In the genomic region with DNA sequence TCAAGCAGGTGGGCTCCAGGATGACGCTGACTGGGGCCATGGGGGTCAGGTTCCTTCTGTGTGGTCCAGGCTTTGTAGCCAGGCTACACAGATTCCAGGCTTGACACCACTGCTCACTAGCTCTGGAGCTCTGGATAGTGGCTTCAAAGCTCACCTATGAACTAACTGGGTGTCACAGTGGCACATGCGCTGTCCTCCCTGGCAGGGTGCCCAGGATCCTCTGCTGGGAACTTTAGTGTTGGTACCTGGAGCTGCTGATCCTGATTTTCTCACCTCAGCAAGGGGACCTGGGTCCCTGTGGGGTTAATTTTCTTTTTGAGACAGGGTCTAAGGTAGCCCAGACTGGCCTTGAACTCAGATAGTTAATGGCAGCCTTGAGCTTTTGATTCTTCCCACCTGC, we compare ENCODE assay signal across 28 mouse cellular contexts.
"Had no signal": no experiment of that assay in that cellular context is flagged by ENCODE, and none has a peak within 500 bp of the region (broad histone marks: within the 10 kb centered on the region; RNA-seq: fewer than 3 reads in every experiment).

No protein-coding gene starts in this region.

- H3K27me3 ChIP-seq: embryonic facial prominence, embryonic 12.5 days; embryonic facial prominence, embryonic 13.5 days; embryonic facial prominence, embryonic 15.5 days; forebrain, embryonic 15.5 days had no signal

- H3K9me3 ChIP-seq: embryonic facial prominence, embryonic 10.5 days; embryonic facial prominence, embryonic 12.5 days; embryonic facial prominence, embryonic 13.5 days; embryonic facial prominence, embryonic 15.5 days; forebrain, embryonic 12.5 days; forebrain, embryonic 13.5 days; forebrain, embryonic 15.5 days had no signal

- DNase-seq: cerebellum, adult 18-20 months; cerebellum, adult 2 months; cerebellum, adult 8-10 months; cerebellum, adult 9-10 months; cerebellum, adult 9-11 months; cerebellum, postnatal 10 days; cerebellum, postnatal 14 days; cerebellum, postnatal 25 days; cerebellum, postnatal 36 days; embryo, embryonic 11 days; forebrain, postnatal 0 days; gastrocnemius, adult 2 months; gastrocnemius, postnatal 10 days; gastrocnemius, postnatal 14 days; gastrocnemius, postnatal 25 days; gastrocnemius, postnatal 36 days; heart, adult 11 months had no signal

- H3K4me2 ChIP-seq: embryonic facial prominence, embryonic 12.5 days; embryonic facial prominence, embryonic 13.5 days; embryonic facial prominence, embryonic 15.5 days; forebrain, embryonic 12.5 days; forebrain, embryonic 13.5 days; forebrain, embryonic 15.5 days had no signal

- ATAC-seq: forebrain, embryonic 13.5 days; forebrain, embryonic 14.5 days; forebrain, embryonic 15.5 days; forebrain, embryonic 16.5 days; forebrain, postnatal 0 days had no signal

- H3K4me3 ChIP-seq: embryonic facial prominence, embryonic 10.5 days; embryonic facial prominence, embryonic 12.5 days; embryonic facial prominence, embryonic 13.5 days; embryonic facial prominence, embryonic 15.5 days; erythroblast, embryonic 14.5 days; forebrain, embryonic 10.5 days; forebrain, embryonic 12.5 days; forebrain, embryonic 13.5 days; forebrain, embryonic 15.5 days; gastrocnemius, adult 2 months had no signal

- H3K27ac ChIP-seq: embryonic facial prominence, embryonic 10.5 days; embryonic facial prominence, embryonic 12.5 days; embryonic facial prominence, embryonic 13.5 days; embryonic facial prominence, embryonic 15.5 days; forebrain, embryonic 12.5 days; forebrain, embryonic 13.5 days; forebrain, embryonic 15.5 days; gastrocnemius, adult 2 months had no signal

- H3K36me3 ChIP-seq: embryonic facial prominence, embryonic 10.5 days; embryonic facial prominence, embryonic 12.5 days; embryonic facial prominence, embryonic 13.5 days; embryonic facial prominence, embryonic 15.5 days; forebrain, embryonic 10.5 days; forebrain, embryonic 12.5 days; forebrain, embryonic 15.5 days had no signal

- H3K9ac ChIP-seq: embryonic facial prominence, embryonic 12.5 days; embryonic facial prominence, embryonic 13.5 days; embryonic facial prominence, embryonic 15.5 days; forebrain, embryonic 12.5 days; forebrain, embryonic 13.5 days; forebrain, embryonic 15.5 days; forebrain, postnatal 0 days had no signal
